Mouse (Mus musculus) left cerebral cortex, adult 9 months (tissue): ENCODE data around the gene Cpsf2.

Experiments
- DNase-seq, 2 experiments: peaks; one replicate each; pipeline ENCODE4 v3.0.0; 2022; ENCODE audit warnings: low spot score in 2 of 2

Gene Cpsf2

DNA sequence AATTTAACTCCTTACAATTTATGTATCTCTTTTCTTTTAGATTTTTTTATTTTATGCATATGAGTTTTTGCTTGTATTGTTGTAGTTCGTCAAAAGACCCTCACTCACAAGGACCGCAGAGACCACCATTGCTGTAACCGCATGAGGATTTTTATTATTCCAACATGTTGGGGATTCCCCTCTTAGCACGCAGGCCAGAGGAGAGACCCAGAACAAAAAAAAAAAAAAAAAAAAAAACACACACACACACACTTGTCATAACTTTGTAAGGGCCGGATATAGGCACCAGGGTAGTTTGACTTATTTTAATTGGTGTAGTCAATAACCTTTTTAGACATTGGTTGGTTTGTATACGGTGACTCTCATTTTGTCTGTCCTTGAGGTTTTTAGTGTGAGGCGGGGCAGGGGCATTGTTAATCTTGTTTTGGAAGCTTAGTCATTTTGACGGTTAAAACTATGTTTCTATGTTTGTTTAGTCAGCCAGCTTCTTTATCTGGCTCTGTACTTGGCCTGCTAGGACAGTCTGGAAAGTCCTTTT is 3.5 kb downstream of the Cpsf2 start:
- DNase-seq, result no peak

DNA sequence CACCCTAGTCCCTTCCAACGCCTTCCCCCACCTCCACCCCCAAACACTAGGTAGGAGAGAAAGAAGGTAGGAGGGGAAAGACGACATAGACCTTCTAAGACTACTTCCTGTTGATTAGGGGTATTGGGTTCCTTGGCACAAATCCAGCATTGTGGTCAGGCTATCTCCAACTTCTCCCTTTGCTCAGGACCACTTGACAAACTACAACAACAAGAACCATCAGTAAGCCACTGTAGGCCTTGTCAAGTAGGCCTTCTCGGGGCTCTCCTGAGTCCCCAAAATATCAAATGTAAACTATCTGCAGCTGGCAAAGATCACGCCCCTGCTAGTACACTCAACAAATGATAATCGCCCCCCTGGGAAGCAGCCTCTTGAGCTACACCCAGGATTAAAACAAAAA is 4.5 kb downstream of the Cpsf2 start:
- DNase-seq, result no peak

DNA sequence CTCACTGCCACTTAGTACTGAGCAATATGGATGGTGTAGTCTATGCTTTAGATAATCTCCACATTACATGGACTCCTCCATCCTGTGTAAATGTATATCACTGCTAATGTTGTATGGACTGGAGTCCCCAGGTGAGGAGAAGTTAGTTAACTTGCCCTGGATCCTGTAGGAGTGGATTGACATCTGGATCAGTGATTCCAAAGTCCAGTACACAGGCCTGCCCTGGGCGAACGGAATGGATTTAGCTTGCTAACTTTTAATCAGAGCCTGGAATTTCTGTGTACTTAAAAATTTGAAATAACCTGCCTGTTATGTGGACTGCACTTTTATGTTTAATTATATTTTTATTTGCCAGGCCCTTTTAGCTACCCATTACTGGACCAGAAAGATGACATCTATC is 5.8 kb downstream of the Cpsf2 start:
- no peak for DNase-seq

DNA sequence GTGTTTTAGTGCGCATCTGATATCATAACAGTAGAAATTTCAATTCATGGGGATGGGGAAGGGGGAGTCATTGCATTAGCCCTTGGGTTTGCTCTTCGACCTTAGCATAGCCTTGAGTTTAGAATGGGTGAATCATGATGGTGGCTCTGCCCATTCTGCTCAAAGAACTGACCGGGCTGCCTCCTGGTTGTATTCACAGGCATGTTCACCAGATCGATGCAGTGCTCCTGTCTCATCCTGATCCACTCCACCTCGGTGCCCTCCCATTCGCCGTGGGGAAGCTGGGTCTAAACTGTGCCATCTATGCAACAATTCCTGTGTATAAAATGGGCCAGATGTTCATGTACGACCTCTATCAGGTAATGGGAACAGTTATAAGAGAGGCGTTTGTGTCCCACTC is 7.2 kb downstream of the Cpsf2 start:
- no peak for DNase-seq

DNA sequence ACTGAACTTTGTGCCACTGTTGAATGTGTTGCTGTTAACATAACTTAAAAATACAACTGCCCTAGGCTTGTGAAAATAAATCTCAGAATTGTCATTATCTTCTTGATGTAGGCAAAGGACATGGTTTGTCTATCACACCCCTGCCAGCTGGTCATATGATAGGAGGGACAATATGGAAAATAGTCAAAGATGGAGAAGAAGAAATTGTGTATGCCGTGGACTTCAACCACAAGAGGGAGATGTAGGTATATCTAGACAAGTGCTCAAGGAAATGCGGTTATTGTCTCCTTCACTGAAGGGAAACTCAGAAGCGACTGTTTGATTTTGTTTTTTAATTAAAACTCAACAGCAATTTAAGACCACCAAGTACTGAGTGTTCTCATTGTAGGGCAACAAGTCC is 9.3 kb downstream of the Cpsf2 start:
- peak in 1 of 2 experiments; percentile 32 for DNase-seq

DNA sequence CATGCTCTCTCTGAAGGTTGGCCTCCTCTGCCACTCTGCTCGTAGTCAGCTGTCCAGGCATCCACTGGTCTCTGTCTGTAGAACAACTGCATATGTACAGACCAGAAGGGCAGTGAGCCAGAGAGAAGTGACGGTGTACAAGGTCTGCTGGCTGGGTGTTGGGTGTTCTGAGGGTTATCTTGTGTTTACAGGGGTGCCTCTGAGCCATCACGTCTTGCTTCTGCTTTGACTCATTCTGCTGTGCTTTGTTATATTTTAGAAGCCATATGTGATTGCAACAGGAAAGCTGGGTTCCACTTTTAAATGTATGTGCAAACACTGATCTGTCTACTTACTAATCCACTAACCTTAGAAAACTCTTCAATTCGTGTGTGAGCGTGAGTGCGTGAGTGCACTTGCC is 11.9 kb downstream of the Cpsf2 start:
- DNase-seq, result no peak

DNA sequence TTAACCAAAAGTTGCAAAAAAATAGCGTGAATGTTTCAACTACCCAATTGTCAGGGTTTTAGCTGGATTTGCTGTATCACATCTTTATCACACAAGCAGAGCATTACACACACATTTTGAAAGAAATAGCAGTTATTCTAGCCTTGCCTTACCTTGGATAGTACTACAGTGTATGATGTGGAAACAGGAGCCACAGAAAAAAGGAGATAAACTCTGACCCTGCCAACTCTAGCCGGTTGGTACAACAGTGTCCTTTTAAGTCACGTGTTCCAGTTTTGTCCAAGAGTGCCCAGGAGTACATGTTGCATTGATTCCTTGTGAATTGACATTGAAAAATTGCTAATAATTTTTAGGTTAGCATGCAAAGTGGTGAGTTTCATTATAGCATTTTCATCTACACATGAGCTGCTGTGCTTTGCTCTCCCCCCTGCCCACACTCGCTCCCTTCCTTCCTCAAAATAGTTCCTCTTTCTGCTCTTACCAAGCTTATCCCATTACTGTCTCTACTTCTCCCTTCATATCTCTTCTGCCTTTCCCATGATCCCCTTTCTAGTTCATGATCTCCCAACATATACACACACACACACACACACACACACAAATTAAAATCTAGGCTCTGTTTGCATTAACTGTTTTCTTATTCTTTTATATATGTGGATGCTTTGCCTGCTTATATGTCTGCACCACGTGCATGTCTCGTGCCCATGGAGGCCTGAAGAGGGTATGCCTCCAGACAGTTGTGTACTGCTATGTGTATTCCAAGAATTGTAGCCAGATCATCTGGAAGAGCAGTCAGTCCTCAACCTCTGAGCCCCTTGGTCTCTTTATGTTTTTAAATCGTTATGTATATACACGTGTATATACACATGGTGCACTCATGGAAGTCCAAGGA is 19.0 kb downstream of the Cpsf2 start:
- DNase-seq, result no peak

DNA sequence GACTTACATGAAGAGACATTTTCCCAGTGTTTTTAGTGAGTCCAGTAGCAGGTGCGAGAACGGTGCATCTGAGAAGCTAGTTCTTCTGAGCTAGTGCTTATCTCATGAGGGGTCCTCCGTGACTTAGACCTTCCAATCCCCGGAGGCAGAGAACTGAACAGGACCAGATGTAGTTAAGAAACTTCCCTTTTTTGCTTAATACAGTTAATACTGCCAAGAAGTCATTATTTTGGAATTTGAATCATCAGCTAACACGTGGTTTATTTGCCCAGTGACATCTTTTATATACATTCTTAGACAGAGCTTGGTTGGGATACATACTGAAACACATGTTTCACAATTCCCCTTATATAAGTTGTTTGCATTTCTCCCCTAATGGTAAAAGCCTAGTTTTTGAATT is 23.1 kb downstream of the Cpsf2 start:
- DNase-seq, result no peak

DNA sequence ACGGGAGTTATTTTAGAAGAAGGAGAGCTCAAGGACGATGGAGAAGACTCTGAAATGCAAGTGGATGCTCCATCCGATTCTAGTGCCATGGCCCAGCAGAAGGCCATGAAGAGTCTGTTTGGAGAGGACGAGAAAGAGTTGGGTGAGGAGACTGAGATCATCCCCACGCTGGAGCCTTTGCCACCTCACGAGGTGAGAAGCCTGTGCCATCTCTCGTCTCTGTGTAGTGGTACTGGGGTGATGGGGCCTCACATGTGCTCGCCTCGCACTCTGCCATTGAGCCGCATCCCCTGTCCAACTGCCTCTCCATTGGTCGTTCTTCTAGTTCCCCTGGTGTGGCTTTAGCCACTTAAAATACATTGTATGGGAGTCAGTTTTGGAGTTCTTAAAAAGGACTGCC is 25.0 kb downstream of the Cpsf2 start:
- no peak for DNase-seq

DNA sequence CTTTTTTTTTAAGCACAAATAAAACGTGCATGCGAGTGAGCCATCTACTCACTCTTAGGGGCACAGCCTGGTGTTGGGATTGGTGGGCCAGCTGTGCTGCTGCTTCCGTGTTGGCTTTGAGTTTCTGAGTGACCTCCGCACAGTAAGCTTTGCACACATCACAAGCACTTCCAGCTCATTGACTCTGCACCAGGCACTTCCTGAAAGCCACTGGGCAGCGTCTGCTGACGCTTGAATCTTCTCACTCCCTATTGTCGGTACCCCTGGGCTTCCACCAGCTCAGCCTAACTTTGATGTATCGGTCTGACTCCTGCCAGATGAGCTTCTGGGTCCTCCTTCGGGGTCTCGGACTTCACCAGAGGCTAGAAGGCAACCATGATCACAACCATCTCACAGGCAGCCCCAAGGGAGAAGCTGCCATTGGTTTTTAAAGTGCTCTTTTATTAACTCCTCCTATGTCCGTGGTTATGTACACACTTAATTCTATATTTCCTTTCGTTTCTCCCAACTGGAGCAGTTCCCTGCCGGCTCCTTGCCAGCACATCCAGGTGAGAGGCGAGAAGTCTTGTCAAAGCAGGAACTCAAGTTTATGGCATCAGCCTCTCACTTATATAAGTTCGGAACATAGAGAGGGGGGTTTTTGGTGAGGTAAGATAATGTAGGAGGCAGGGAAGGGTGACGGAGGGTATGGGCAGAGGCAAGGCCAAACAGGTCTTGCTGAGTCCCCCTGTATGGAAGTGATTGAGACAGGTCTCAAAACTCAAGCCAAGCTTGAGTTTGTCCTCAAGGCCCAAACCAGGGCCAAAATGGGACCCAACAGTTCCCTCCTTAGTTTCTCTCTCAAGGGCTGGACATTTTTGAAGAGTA is 32.6 kb downstream of the Cpsf2 start:
- DNase-seq, result no peak

DNA sequence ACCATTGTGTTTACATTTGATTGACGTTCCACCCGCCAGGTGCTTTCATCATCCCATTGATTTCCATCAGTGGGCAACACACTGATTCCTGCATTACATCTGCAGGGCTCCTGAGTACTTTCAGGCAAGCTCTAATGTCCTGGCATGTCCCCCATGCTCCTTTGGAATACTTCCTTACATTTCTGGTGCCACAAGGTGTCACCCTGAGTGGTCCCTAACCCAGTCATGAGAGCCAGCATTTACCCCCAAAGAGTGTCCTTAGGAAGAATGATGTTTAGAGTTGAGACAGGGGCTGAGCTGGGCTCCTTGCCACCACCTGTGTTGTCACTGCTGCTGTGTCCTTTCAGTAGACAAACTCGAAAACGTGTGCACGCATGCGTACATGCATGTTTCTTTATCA is 33.8 kb downstream of the Cpsf2 start:
- no peak for DNase-seq

DNA sequence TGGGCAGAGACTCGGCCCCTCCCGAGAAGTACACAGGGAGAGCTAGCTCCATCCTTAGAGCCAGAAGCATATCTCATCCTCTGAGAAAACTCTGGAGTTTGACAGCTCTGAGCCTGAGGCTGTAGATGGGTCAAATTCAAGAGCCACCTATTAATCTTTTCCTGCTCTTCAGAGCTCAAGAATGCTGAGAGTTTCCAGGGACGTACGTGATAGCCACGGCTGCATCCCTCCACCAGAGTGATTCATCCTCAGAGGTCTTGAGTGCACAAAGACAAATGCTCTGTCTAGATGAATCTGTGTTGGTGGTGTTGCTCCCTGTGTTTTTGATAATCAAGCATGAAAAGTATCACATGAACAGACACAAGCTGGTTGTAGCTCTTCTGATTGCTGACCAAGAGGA is 38.6 kb downstream of the Cpsf2 start:
- DNase-seq, result no peak

DNA sequence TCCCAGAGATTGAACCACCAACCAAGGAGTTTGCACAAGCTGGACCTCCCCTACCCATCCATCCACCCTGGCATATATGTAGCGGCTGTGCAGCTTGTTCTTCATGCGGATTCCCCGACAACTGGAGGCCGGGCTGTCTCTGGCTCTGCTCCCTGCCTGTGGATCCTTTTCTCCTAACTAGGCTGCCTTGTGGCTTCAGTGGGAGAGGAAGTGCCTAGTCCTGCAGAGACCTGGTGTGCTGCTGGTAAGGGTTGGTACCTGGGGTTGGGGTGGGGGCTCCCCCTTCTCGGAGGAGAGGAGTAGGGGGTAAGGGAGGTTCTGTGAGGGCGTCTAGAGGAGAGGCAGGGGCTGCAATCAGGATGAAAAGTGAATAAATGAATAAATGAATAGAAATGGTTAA is 39.3 kb downstream of the Cpsf2 start:
- no peak for DNase-seq

DNA sequence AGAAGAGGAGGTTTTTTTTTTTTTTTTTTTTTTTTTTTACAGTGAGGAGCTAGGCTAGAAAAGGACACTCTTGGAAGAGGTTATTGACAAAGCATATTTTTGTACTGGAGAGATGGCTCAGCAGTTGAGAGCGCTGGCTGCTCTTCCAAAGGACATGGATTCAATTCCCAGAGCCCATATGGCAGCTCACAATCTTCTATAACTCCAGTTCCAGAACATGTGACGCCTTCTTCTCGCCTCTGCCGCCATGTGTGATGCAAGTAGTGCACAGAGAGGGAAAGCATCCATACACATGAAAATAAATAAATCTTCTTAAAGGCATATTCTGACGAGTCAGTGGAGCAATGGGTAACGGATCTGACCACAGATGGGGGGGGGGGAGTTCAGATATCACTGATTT is 46.1 kb downstream of the Cpsf2 start:
- peak in 1 of 2 experiments; percentile 21 for DNase-seq

DNA sequence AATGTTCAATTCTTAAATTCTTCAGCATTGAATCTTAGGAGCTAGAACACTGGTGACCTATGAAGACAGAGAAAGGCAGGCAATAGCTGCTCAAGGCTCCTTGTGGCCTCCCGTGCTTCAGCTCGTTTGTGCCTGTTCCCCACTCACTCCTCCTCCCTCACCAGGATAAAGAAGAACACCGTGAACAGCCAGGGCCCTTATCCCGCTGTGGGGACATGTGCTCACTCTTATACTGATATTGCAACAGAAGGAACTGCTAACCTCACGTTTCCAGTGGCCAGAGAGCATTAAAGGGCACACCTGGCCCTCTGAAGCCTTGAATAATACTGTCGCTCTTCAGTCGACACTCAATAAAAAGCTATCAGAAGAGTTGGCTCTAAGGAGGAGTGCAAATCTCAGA is 53.4 kb downstream of the Cpsf2 start:
- DNase-seq, result no peak

DNA sequence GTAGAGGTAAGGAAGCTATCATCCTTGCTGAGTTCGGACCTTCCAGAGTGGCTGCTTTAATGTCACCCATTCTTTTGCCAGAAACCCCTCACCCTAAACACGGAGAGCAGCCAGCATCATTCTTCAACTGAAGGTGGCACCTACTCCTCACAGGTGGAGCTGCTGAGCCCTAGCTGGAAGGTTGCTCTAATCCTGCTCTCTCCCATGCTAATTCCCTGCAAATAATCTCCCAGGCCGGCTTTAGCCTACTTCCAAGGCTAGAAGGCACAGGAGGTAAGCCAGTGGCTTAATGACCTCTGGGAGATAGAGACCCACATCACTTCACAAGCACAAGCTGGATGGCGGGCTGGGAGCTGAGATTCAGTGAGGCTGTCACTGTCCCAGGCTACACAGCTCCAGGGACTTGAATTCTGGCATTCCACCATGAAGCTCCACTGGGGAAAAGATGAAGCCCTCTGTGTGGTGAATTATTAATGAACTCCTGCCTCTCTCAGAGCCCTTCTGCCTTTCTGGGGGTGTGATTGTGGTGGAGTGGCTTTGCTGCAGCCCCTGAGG is 54.2 kb downstream of the Cpsf2 start:
- no peak for DNase-seq

DNA sequence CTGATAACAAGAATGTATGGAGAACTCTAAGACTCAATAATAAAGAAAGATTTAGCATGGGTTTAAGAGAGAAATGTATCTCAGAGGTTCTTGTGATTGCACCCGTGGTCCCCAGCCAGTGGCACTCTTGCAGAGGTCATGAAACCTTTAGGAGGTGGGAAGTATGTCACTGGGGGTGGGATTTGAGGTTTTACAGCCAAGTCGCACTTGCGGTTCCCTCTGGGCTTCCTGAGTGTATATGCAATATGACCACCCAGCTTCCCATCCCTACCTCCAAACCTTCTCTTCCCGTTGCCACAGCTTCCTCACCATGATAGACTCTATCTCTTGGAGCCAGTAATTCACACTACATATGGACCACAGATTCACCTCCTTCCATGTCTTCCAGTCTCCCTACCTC is 59.1 kb downstream of the Cpsf2 start:
- no peak for DNase-seq

DNA sequence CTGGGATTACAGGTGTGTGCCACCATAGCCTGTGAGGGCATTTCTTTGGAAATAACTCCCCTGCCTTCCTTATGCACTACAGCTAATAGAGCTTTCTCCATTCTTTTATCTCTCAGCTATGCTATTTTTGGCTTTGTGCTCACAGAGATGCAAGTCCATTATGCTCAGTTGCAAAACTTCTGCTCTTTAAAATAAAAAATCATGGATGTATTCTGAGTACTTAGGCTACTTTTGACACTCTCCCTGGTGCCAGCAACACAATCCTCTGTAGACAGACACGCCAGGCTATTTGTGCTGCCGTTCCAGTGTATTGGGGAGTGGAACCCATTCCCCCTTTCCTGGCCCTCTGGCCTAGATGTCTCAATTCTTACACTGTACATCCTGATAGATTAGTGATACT is 64.1 kb downstream of the Cpsf2 start:
- DNase-seq, result no peak

DNA sequence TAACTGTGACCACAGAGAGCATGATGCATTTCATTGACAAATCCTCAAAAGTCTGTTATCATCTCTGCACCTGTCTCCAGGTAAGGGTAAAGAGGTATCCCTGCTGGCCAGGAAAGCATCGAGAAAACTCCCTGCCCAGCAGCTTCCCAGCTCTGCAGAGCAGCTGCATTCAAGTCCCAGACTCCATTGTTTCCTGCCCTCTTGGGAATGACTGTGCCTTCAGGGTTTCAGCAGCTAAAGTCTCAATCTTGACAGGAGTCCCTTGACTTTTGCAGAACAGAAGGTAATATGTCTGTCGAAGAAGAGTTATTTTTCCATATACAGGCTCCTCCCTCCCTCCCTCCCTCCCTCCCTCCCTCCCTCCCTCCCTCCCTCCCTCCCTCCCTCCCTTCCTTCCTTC is 65.9 kb downstream of the Cpsf2 start:
- DNase-seq, result no peak

DNA sequence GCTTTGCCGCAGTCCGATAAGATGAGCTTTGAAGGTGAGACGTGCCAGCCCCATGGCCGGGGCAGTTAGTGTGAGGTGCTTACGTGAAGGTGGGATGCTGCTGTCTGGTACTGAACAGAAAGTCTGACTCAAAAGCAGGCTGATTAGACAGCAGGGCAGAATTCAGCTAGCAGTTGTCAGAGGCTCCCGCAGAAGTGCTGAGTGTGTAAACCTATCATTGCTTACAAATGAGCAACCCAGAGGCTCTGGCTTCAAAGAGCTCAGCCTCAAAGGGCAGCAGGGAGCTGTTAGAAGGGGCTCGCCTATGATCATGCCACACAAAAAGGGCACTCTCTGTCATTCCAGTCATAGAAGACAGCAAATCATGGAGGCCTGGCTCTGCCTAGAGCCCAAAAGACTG is 66.5 kb downstream of the Cpsf2 start:
- DNase-seq, result no peak

DNA sequence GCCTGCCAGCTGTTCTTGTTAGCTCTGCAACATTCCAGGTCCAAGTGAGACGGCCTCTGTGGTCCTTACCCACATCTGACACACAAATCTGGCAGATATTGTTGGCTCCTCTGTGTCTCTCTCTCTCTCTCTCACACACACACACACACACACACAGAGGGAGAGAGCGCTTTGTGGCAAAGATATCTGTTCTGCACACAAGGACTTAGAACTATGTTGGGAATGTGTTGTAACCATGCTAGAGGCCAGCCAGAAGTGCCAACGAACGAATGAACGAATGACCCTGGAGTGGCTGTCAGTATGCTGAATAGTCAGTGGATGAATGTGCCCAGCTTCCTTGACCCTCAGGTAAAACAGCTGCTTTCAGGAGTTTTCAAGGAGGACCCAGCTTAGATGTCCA is 68.1 kb downstream of the Cpsf2 start:
- no peak for DNase-seq

DNA sequence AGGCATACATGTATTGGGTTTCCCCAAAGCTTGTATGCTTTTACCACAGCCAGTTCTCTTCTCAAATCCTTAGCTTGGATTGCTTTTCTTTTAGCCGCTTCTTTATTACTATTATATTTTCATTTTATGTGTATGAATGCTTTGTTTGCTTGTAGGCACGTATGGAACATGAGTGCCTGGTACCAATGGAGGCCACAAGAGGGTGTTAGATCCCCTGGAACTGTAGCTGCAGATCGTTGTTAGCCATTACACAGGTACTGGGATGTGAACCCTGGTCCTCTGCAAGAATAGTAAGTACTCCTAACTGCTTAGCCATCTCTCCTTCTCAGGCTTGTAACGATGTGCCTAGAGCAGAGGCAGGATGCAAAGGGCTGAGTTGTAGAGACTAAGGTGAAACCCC is 78.4 kb downstream of the Cpsf2 start:
- DNase-seq, result no peak
